Mouse (Mus musculus): ENCODE data around the gene Aqp11. TPM values are rescaled to one million over a fixed set of nuclear protein-coding genes. Genes with fewer than 3 reads are reported as not detected.
A peak's percentile ranks its signal among the peaks of the same experiment; 100 is the strongest.

Gene Aqp11
- 4.9 and 5.5 TPM in 2 replicates for polyA plus RNA-seq (2015; fragmentation: Nextera tagmentation; extraction: Ambion mirVana)

DNA sequence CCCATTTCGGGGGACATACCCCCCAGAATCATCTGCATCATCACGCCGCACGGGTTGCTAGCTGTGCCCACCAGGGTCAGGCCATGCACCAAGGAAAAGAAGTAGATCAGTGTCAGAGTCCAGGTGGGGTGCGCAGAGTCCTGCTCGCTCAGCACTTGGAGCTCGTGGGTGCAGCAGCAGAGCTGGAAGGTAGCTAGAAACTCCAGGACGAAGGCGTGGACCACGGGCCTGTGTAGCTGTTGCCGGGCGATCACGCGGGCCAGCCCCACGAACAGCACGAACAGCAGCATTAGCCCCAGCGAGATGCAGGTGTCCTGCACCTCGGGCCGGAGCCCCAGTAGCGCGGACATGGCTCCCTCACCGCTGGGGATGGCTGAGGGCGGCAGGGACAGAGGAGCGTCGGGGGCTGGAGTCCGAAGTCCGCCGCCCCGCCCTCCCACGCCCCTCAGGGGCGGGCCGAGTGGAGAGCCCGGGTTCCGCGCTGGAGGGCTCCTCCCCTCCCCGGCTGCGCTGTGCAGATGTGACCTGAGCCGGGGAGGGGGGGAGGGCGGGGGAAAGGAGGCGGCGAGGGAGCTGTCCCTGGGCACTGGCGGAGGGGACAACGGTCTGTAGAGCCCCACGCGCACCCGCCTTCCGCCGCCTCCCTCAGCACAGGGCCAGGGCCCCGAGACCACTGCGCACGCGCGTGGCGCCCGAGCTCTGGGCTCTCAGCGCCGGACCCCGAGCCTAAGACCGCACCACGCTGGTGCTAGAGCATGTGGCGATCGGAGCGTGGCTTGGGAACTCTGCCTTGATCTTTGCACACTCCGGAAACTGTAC, at the start of gene Aqp11:
Aqp11 (minus strand) TSS at position 652 of the 819 bp plus-strand sequence.
- Histone ChIP-seq H3K9me3 (no peaks in the 10 kb centered on the region), H3K4me2 (peak within 1 kb of the TSS; percentile 95), H3K36me3 (no peaks in the 10 kb centered on the region), H3K27ac (no peak within 1 kb of the TSS), H3K4me3 (peak within 1 kb of the TSS; percentile 60), H3K4me1 (peaks cover 10% of the 10 kb centered on the region), H3K9ac (peak within 1 kb of the TSS; percentile 77), H3K27me3 (peaks cover 10% of the 10 kb centered on the region)
- ATAC-seq (ENCODE audit: insufficient number of reproducible peaks, insufficient read depth, low FRiP score, low TSS enrichment, low read depth): peak; percentile 91
- 2% methylated on average over 52 of the region's 64 CpGs for WGBS

DNA sequence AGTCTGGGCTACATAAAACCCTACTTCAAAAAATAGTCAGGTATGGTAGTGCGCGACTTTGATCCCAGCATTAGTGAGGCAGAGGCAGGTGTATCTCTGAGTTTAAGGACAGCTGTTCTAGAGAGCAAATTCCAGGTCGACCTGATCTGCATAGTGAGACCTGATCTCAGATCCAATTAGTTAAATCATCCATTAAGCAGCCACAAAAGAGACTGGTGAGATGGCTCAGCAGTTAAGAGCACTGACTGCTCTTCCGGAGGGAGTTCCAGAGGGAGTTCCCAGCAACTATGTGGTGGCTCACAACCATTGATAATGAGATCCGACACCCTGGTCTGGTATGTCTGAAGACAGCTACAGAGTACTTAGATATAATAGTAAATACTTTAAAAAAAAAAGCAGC, 45.4 kb upstream of the Aqp11 start:
- Histone ChIP-seq H3K9me3 (no peaks in the 10 kb centered on the region), H3K4me1 (no peaks in the 10 kb centered on the region), H3K4me3 (no peak overlapping the region), H3K27ac (no peak overlapping the region), H3K36me3 (no peaks in the 10 kb centered on the region), H3K9ac (no peak overlapping the region), H3K27me3 (peaks cover 10% of the 10 kb centered on the region), H3K4me2 (no peak overlapping the region)
- WGBS: 56% methylated on average over 5 of the region's 5 CpGs
- ATAC-seq (ENCODE audit: insufficient number of reproducible peaks, insufficient read depth, low FRiP score, low TSS enrichment, low read depth): no peak

DNA sequence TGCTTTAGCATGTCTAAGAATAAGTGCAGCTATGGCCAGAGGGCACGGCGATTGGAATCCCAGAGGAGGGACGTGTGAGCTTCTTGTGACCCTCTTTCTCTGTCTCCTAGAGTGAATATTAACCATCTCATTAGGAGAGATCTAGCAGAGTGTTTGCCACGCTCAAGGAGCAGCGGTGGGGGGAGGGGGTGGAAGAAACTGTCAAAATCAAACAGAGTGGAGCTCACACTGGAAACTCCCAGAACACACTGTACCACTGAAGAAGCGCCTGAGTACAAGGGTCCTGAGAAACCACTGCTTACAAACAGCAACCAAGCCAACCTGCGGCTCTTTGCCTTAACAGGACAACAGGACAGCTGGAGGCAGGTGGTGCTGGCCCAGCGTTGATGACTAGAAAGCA, 43.4 kb upstream of the Aqp11 start:
- Histone ChIP-seq H3K9ac (no peak overlapping the region), H3K4me2 (no peak overlapping the region), H3K27ac (no peak overlapping the region), H3K4me1 (no peaks in the 10 kb centered on the region), H3K36me3 (no peaks in the 10 kb centered on the region), H3K4me3 (no peak overlapping the region), H3K27me3 (peaks cover 10% of the 10 kb centered on the region), H3K9me3 (0 out of 2 replicates have a peak, but pooled peaks cover 2% of the 10 kb centered on the region)
- WGBS: 64% methylated on average over 8 of the region's 8 CpGs
- no peak for ATAC-seq (ENCODE audit: insufficient number of reproducible peaks, insufficient read depth, low FRiP score, low TSS enrichment, low read depth)

DNA sequence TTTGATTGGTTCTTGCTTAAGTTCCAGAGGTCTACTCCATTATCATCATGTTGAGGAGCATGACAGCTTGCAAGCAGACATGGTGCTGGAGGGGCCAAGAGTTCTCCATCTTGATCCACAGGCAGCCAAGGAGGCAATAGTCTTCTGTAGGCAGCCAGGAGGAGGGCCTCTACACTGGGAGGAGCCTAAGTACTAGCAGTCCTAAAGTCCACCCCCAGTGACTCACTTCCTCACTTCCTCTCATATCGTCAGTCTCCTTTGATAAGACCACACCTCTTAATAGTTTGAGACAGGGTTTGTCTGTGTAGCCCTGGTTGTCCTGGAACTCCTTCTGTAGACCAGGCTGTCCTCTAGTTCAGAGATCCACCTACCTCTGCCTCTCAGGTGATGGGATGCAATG, 42.7 kb upstream of the Aqp11 start:
- Histone ChIP-seq H3K9ac (no peak overlapping the region), H3K4me3 (no peak overlapping the region), H3K27me3 (peaks cover 9% of the 10 kb centered on the region), H3K4me2 (no peak overlapping the region), H3K27ac (no peak overlapping the region), H3K9me3 (0 out of 2 replicates have a peak, but pooled peaks cover 4% of the 10 kb centered on the region), H3K36me3 (no peaks in the 10 kb centered on the region), H3K4me1 (no peaks in the 10 kb centered on the region)
- no peak for ATAC-seq (ENCODE audit: insufficient number of reproducible peaks, insufficient read depth, low FRiP score, low TSS enrichment, low read depth)
- WGBS: 80% methylated on average over 1 of the region's 1 CpGs

DNA sequence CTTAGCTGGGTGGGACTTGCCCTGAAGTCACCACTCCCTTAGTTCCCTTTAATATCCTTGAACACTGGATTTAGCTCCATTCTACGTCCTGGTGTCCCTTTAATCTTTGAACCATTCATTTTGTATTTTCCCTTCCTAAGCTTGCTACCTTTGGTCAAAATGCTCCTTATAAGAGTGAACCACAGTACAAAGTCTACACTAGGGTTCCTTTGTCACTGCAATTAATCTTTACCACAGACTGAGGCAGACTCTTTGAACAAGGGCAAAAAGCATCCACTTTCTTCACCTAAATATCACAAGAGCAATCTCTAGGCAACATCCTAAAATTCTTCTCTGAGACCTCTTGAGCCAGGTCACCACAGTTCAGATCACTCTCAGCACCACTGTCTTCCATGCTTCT, 42.1 kb upstream of the Aqp11 start:
- Histone ChIP-seq H3K9me3 (0 out of 2 replicates have a peak, but pooled peaks cover 4% of the 10 kb centered on the region), H3K36me3 (no peaks in the 10 kb centered on the region), H3K4me2 (no peak overlapping the region), H3K27me3 (0 out of 2 replicates have a peak, but pooled peaks cover 4% of the 10 kb centered on the region), H3K9ac (no peak overlapping the region), H3K27ac (no peak overlapping the region), H3K4me1 (no peaks in the 10 kb centered on the region), H3K4me3 (no peak overlapping the region)
- 87% methylated on average over 1 of the region's 1 CpGs for WGBS
- no peak for ATAC-seq (ENCODE audit: insufficient number of reproducible peaks, insufficient read depth, low FRiP score, low TSS enrichment, low read depth)

DNA sequence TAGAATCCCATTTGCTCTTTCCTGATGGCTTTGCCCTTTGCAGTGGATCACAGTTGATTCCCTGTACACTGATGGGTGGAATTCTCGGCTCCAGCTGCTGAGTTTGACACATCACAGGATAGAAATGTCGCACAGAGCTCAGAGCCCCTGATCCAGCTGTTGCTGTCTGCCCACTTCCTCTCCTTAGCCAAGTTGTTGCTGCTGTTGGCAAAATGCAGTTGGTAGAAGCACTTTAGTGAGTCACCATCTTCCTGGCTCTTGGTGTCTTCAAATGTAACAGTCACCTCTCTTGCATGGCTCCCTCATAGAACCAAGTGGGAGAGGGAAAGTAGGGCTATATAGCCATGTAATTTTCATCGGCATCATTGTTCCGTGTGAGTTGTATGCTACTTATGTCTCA, 39.1 kb upstream of the Aqp11 start:
- Histone ChIP-seq H3K4me1 (no peaks in the 10 kb centered on the region), H3K9me3 (0 out of 2 replicates have a peak, but pooled peaks cover 4% of the 10 kb centered on the region), H3K27ac (no peak overlapping the region), H3K27me3 (no peaks in the 10 kb centered on the region), H3K36me3 (no peaks in the 10 kb centered on the region), H3K4me3 (no peak overlapping the region), H3K4me2 (no peak overlapping the region), H3K9ac (no peak overlapping the region)
- ATAC-seq (ENCODE audit: insufficient number of reproducible peaks, insufficient read depth, low FRiP score, low TSS enrichment, low read depth): no peak
- WGBS: 89% methylated on average over 4 of the region's 4 CpGs

DNA sequence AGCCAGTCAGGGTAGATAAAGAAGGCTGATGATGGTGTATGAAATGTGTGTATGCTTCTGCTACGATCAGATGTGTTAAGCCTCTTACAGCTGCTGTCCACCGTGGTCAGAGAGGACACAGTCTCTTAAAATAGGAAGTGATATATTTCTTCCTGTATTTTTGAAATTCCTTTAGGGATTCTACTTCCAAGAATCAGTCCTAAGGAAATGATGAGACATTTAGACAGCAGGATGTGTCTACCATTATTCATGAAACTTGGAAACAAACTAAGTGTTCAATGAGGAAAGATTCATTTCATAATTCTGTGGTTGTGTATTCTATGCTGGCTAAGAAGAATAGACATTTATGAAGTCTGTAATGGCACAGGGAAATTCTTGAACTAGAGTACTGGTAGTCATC, 37.8 kb upstream of the Aqp11 start:
- 76% methylated on average over 2 of the region's 2 CpGs for WGBS
- Histone ChIP-seq H3K4me1 (no peaks in the 10 kb centered on the region), H3K4me2 (no peak overlapping the region), H3K4me3 (no peak overlapping the region), H3K9me3 (0 out of 2 replicates have a peak, but pooled peaks cover 4% of the 10 kb centered on the region), H3K27me3 (no peaks in the 10 kb centered on the region), H3K27ac (no peak overlapping the region), H3K36me3 (no peaks in the 10 kb centered on the region), H3K9ac (no peak overlapping the region)
- no peak for ATAC-seq (ENCODE audit: insufficient number of reproducible peaks, insufficient read depth, low FRiP score, low TSS enrichment, low read depth)

DNA sequence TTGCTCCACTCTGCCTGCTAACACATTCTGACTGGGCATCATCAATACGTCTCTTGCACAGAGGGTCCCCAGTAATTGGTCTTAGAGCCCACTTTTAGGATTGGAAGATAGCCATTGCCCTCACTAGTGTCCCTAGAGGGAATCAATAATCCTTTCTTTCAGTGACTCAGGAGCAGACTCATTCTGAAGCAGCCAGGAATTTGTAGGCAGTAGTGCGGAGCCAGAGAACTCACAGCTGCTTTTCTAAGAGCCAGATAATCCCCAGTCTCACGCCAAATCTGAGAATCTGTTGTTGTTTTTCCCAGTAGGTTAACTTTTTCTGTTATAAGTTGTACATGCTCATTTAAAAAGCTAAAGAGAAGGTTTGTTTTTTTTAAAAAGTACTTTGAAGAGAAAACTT, 37.3 kb upstream of the Aqp11 start:
- Histone ChIP-seq H3K4me3 (no peak overlapping the region), H3K9me3 (0 out of 2 replicates have a peak, but pooled peaks cover 4% of the 10 kb centered on the region), H3K9ac (no peak overlapping the region), H3K4me1 (no peaks in the 10 kb centered on the region), H3K36me3 (no peaks in the 10 kb centered on the region), H3K4me2 (no peak overlapping the region), H3K27ac (no peak overlapping the region), H3K27me3 (no peaks in the 10 kb centered on the region)
- no peak for ATAC-seq (ENCODE audit: insufficient number of reproducible peaks, insufficient read depth, low FRiP score, low TSS enrichment, low read depth)
- 37% methylated on average over 3 of the region's 3 CpGs for WGBS

DNA sequence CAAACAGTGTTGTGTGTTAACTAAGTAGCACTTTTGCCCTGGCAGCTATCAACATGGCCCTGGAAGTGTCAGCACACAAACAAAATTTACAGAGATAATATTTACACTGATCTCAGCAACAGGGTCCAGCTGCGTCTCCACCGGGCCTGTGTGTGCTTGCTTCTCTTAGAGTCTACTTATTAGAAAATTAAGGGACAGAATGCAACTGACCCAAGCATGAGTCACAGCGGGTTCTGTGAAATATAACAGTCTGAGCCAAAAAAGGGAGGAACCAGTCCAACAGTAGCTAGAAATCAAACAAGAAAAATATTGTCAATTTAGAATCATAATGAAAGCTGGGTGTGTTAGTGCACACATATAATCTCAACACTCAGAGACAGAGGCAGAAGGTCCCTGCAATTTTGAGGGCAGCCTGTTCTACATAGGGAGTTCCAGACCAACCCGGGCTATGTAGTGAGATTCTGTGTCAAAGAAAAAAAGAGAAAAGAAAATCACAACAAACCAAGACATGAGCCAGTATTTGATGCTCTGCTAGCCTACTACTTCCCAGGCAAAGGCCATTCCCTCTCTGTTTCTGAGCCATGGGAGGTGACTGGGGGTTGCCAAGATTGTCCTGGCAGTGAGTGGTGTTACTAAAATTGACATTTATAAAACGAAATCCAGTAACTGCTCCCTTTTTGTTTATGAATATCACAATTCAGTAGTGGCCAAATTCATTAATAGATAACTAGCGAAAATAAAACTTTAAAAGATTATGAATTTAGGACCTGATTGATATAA, 32.9 kb upstream of the Aqp11 start:
- no peaks in the 10 kb centered on the region for H3K36me3 ChIP-seq
- no peak overlapping the region for H3K4me3 ChIP-seq
- no peaks in the 10 kb centered on the region for H3K9me3 ChIP-seq
- WGBS: 81% methylated on average over 6 of the region's 6 CpGs
- H3K27me3 ChIP-seq: no peaks in the 10 kb centered on the region
- H3K9ac ChIP-seq: no peak overlapping the region
- no peaks in the 10 kb centered on the region for H3K4me1 ChIP-seq
- no peak overlapping the region for H3K4me2 ChIP-seq
- no peak overlapping the region for H3K27ac ChIP-seq
- no peak for ATAC-seq (ENCODE audit: insufficient number of reproducible peaks, insufficient read depth, low FRiP score, low TSS enrichment, low read depth)

DNA sequence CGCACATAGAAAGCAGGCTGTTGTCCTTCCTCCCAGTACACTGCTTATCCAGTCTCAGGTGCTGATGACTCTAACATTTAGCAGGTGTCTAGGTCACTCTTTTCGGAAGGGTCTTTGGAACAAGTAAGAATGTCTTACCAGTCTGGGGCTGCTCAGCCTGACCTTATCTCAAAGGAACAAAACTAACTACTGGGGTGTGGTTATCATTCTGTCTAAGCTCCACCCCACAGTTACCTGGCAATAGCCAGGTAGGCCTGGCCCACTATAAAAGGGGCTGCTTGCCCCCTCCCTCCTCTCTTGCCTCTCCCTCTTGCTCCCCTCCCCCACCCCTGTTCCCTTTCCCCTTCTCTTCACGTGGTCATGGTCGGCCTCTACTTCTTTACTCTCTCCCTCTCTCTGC, 30.9 kb upstream of the Aqp11 start:
- ATAC-seq (ENCODE audit: insufficient number of reproducible peaks, insufficient read depth, low FRiP score, low TSS enrichment, low read depth): no peak
- Histone ChIP-seq H3K9ac (no peak overlapping the region), H3K27ac (no peak overlapping the region), H3K36me3 (no peaks in the 10 kb centered on the region), H3K4me1 (no peaks in the 10 kb centered on the region), H3K4me3 (no peak overlapping the region), H3K27me3 (no peaks in the 10 kb centered on the region), H3K4me2 (no peak overlapping the region), H3K9me3 (no peaks in the 10 kb centered on the region)
- WGBS: 72% methylated on average over 4 of the region's 4 CpGs

DNA sequence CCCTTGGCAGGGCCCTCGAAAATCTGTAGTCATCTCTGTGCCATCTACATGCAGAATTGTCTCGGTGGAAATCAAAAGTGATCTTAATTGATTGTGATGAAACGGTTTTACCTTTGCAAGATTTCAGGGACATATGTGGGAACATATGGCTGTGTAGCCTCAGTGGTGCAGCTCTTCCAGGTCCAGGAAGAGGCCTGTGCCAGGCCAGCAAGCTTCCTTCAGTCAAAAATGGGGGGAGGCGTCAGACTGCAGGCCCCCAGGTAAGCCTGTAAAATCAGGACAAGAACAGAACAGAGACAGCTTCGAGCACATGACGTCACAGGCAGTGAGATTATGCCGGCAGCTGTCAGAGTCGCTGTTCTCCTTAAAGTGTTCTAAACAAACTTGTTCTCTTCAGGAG, 29.8 kb upstream of the Aqp11 start:
- Histone ChIP-seq H3K4me1 (no peaks in the 10 kb centered on the region), H3K4me2 (no peak overlapping the region), H3K9me3 (no peaks in the 10 kb centered on the region), H3K4me3 (no peak overlapping the region), H3K36me3 (no peaks in the 10 kb centered on the region), H3K27me3 (no peaks in the 10 kb centered on the region), H3K9ac (no peak overlapping the region), H3K27ac (no peak overlapping the region)
- ATAC-seq (ENCODE audit: insufficient number of reproducible peaks, insufficient read depth, low FRiP score, low TSS enrichment, low read depth): no peak
- 75% methylated on average over 8 of the region's 8 CpGs for WGBS

Data from embryonic facial prominence, embryonic 13.5 days (tissue).